Mouse (Mus musculus): ENCODE results near the gene F2r. TPM values are rescaled to one million over a fixed set of nuclear protein-coding genes. Genes with fewer than 3 reads are reported as not detected.
A peak's percentile ranks its signal among the peaks of the same experiment; 100 is the strongest.

Gene F2r
- 58.5 and 69.5 TPM in 2 replicates for polyA plus RNA-seq (2014; fragmentation: Nextera tagmentation; extraction: Ambion mirVana)

- ATAC-seq (replicated peaks; ENCODE audit: low FRiP score, low TSS enrichment, low read depth) (peak; percentile 91), DNase-seq (ENCODE audit: low spot score) (peak; percentile 93)
- H3K36me3 ChIP-seq (ENCODE audit: control insufficient read depth, insufficient read depth, low read length), result no peaks in the 10 kb centered on the region
- WGBS, result 0% methylated on average over 41 of the region's 42 CpGs
- peak within 1 kb of the TSS; percentile 77 for H3K4me3 ChIP-seq (ENCODE audit: low read depth, low read length)
- no peaks in the 10 kb centered on the region for H3K27me3 ChIP-seq (replicated peaks; ENCODE audit: control insufficient read depth, insufficient read depth, low read length)
- H3K4me2 ChIP-seq (ENCODE audit: low read length), result peak within 1 kb of the TSS; percentile 87
- peak within 1 kb of the TSS; percentile 83 for H3K9ac ChIP-seq (ENCODE audit: low read length)
- H3K4me1 ChIP-seq (replicated peaks; ENCODE audit: control insufficient read depth, insufficient read depth, low read length), result peaks cover 24% of the 10 kb centered on the region
- no peaks in the 10 kb centered on the region for H3K9me3 ChIP-seq (ENCODE audit: control insufficient read depth, low read length)
- H3K27ac ChIP-seq (ENCODE audit: low read depth), result peak within 1 kb of the TSS; percentile 74
These were observed at the start of gene F2r for GRCm38 (mm10) chr13:95618309-95618712. TSS of gene F2r (minus strand) at chr13:95618487.

DNA sequence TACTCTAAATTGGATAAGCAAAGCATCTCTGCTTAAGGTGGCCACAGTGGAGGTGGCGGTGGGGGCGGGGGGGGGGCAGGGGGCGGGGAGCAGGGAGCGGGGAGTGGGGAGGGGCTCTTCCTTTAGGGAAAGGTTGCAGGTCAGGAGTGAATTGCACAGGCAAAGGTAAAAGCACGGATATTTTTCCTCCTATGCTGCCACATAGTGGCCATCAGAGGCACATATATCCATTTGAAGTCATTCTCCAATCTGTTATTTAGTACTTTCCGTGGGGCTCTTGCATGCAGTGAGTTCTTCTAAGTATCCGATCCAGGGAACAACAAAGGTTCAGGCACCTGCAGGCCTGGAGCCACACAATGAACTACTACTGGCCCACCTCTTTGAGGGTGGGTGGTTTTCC is 49.0 kb upstream of the F2r start:
- 21% methylated on average over 7 of the region's 7 CpGs for WGBS
- ATAC-seq (replicated peaks; ENCODE audit: low FRiP score, low TSS enrichment, low read depth) (0 out of 2 replicates have a peak, but pooled peaks have one; percentile 27), DNase-seq (ENCODE audit: low spot score) (no peak)
- Histone ChIP-seq H3K4me2 (ENCODE audit: low read length) (no peak overlapping the region), H3K36me3 (ENCODE audit: control insufficient read depth, insufficient read depth, low read length) (peaks cover 44% of the 10 kb centered on the region), H3K27me3 (replicated peaks; ENCODE audit: control insufficient read depth, insufficient read depth, low read length) (no peaks in the 10 kb centered on the region), H3K9ac (ENCODE audit: low read length) (no peak overlapping the region), H3K4me3 (ENCODE audit: low read depth, low read length) (no peak overlapping the region), H3K9me3 (ENCODE audit: control insufficient read depth, low read length) (no peaks in the 10 kb centered on the region), H3K27ac (ENCODE audit: low read depth) (no peak overlapping the region), H3K4me1 (replicated peaks; ENCODE audit: control insufficient read depth, insufficient read depth, low read length) (no peaks in the 10 kb centered on the region)

- no peak overlapping the region for H3K27ac ChIP-seq (ENCODE audit: low read depth)
- no peaks in the 10 kb centered on the region for H3K9me3 ChIP-seq (ENCODE audit: control insufficient read depth, low read length)
- ATAC-seq (replicated peaks; ENCODE audit: low FRiP score, low TSS enrichment, low read depth), result no peak
- H3K27me3 ChIP-seq (replicated peaks; ENCODE audit: control insufficient read depth, insufficient read depth, low read length), result no peaks in the 10 kb centered on the region
- no peak overlapping the region for H3K4me2 ChIP-seq (ENCODE audit: low read length)
- DNase-seq (ENCODE audit: low spot score), result no peak
- no peak overlapping the region for H3K9ac ChIP-seq (ENCODE audit: low read length)
- no peaks in the 10 kb centered on the region for H3K4me1 ChIP-seq (replicated peaks; ENCODE audit: control insufficient read depth, insufficient read depth, low read length)
- H3K36me3 ChIP-seq (ENCODE audit: control insufficient read depth, insufficient read depth, low read length), result peaks cover 52% of the 10 kb centered on the region
- H3K4me3 ChIP-seq (ENCODE audit: low read depth, low read length), result no peak overlapping the region
- 81% methylated on average over 13 of the region's 13 CpGs for WGBS
These were observed 47.5 kb upstream of the F2r start for GRCm38 (mm10) chr13:95665644-95666356.

DNA sequence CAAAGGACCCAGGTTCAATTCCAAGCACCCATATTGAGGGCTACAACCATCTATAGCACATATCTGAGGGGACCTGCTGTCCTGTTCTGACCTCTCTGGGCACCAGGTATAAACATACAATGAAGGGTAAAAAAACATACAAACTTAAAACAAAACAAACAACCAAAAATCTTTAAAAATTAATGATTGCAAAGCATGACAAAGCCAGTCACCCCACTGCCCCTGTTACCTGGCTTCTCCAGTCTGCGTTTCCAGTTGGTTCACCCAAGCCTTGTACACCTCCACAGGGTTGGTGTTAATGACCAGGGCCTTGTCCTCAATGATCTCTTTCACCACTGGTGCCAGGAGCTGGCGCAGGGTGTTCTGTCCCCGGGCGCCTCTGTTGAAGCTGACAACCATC is 45.5 kb upstream of the F2r start:
- no peak overlapping the region for H3K9ac ChIP-seq (ENCODE audit: low read length)
- peaks cover 59% of the 10 kb centered on the region for H3K36me3 ChIP-seq (ENCODE audit: control insufficient read depth, insufficient read depth, low read length)
- no peak overlapping the region for H3K4me2 ChIP-seq (ENCODE audit: low read length)
- DNase-seq (ENCODE audit: low spot score), result no peak
- H3K4me1 ChIP-seq (replicated peaks; ENCODE audit: control insufficient read depth, insufficient read depth, low read length), result no peaks in the 10 kb centered on the region
- ATAC-seq (replicated peaks; ENCODE audit: low FRiP score, low TSS enrichment, low read depth), result no peak
- no peaks in the 10 kb centered on the region for H3K27me3 ChIP-seq (replicated peaks; ENCODE audit: control insufficient read depth, insufficient read depth, low read length)
- no peak overlapping the region for H3K27ac ChIP-seq (ENCODE audit: low read depth)
- H3K4me3 ChIP-seq (ENCODE audit: low read depth, low read length), result no peak overlapping the region
- H3K9me3 ChIP-seq (ENCODE audit: control insufficient read depth, low read length), result no peaks in the 10 kb centered on the region
- WGBS, result 95% methylated on average over 4 of the region's 4 CpGs

GRCm38 (mm10) chr13:95659432-95659831 is 41.1 kb upstream of the F2r start:
- ATAC-seq (replicated peaks; ENCODE audit: low FRiP score, low TSS enrichment, low read depth) (no peak), DNase-seq (ENCODE audit: low spot score) (no peak)
- H3K36me3 ChIP-seq (ENCODE audit: control insufficient read depth, insufficient read depth, low read length), result peaks cover 50% of the 10 kb centered on the region
- H3K27me3 ChIP-seq (replicated peaks; ENCODE audit: control insufficient read depth, insufficient read depth, low read length), result no peaks in the 10 kb centered on the region
- H3K27ac ChIP-seq (ENCODE audit: low read depth), result no peak overlapping the region
- H3K9me3 ChIP-seq (ENCODE audit: control insufficient read depth, low read length), result no peaks in the 10 kb centered on the region
- 78% methylated on average over 7 of the region's 7 CpGs for WGBS
- no peak overlapping the region for H3K9ac ChIP-seq (ENCODE audit: low read length)
- no peak overlapping the region for H3K4me2 ChIP-seq (ENCODE audit: low read length)
- H3K4me3 ChIP-seq (ENCODE audit: low read depth, low read length), result no peak overlapping the region
- peaks cover 6% of the 10 kb centered on the region; the same call in 1 of the 2 replicates for H3K4me1 ChIP-seq (replicated peaks; ENCODE audit: control insufficient read depth, insufficient read depth, low read length)

GRCm38 (mm10) chr13:95657171-95657570 is 38.9 kb upstream of the F2r start:
- H3K4me1 ChIP-seq (replicated peaks; ENCODE audit: control insufficient read depth, insufficient read depth, low read length), result peaks cover 6% of the 10 kb centered on the region; the same call in 1 of the 2 replicates
- H3K9ac ChIP-seq (ENCODE audit: low read length), result no peak overlapping the region
- H3K4me2 ChIP-seq (ENCODE audit: low read length), result no peak overlapping the region
- H3K9me3 ChIP-seq (ENCODE audit: control insufficient read depth, low read length), result no peaks in the 10 kb centered on the region
- no peak for ATAC-seq (replicated peaks; ENCODE audit: low FRiP score, low TSS enrichment, low read depth)
- no peaks in the 10 kb centered on the region for H3K27me3 ChIP-seq (replicated peaks; ENCODE audit: control insufficient read depth, insufficient read depth, low read length)
- no peak overlapping the region for H3K4me3 ChIP-seq (ENCODE audit: low read depth, low read length)
- peaks cover 46% of the 10 kb centered on the region for H3K36me3 ChIP-seq (ENCODE audit: control insufficient read depth, insufficient read depth, low read length)
- 47% methylated on average over 9 of the region's 9 CpGs for WGBS
- H3K27ac ChIP-seq (ENCODE audit: low read depth), result no peak overlapping the region
- DNase-seq (ENCODE audit: low spot score), result no peak

GRCm38 (mm10) chr13:95655284-95655683 is 37.0 kb upstream of the F2r start:
- no peak overlapping the region for H3K27ac ChIP-seq (ENCODE audit: low read depth)
- H3K9me3 ChIP-seq (ENCODE audit: control insufficient read depth, low read length), result no peaks in the 10 kb centered on the region
- WGBS, result 22% methylated on average over 9 of the region's 9 CpGs
- DNase-seq (ENCODE audit: low spot score) (peak; percentile 58), ATAC-seq (replicated peaks; ENCODE audit: low FRiP score, low TSS enrichment, low read depth) (peak; percentile 47; the same call in 1 of the 2 replicates)
- H3K4me2 ChIP-seq (ENCODE audit: low read length), result no peak overlapping the region
- no peak overlapping the region for H3K9ac ChIP-seq (ENCODE audit: low read length)
- H3K36me3 ChIP-seq (ENCODE audit: control insufficient read depth, insufficient read depth, low read length), result peaks cover 31% of the 10 kb centered on the region
- H3K27me3 ChIP-seq (replicated peaks; ENCODE audit: control insufficient read depth, insufficient read depth, low read length), result no peaks in the 10 kb centered on the region
- no peak overlapping the region for H3K4me3 ChIP-seq (ENCODE audit: low read depth, low read length)
- peaks cover 6% of the 10 kb centered on the region; the same call in 1 of the 2 replicates for H3K4me1 ChIP-seq (replicated peaks; ENCODE audit: control insufficient read depth, insufficient read depth, low read length)

- ATAC-seq (replicated peaks; ENCODE audit: low FRiP score, low TSS enrichment, low read depth) (no peak), DNase-seq (ENCODE audit: low spot score) (no peak)
- H3K9me3 ChIP-seq (ENCODE audit: control insufficient read depth, low read length), result no peaks in the 10 kb centered on the region
- no peak overlapping the region for H3K4me3 ChIP-seq (ENCODE audit: low read depth, low read length)
- H3K36me3 ChIP-seq (ENCODE audit: control insufficient read depth, insufficient read depth, low read length), result peaks cover 18% of the 10 kb centered on the region
- H3K27me3 ChIP-seq (replicated peaks; ENCODE audit: control insufficient read depth, insufficient read depth, low read length), result no peaks in the 10 kb centered on the region
- no peak overlapping the region for H3K27ac ChIP-seq (ENCODE audit: low read depth)
- H3K4me1 ChIP-seq (replicated peaks; ENCODE audit: control insufficient read depth, insufficient read depth, low read length), result peaks cover 6% of the 10 kb centered on the region; the same call in 1 of the 2 replicates
- H3K9ac ChIP-seq (ENCODE audit: low read length), result no peak overlapping the region
- no peak overlapping the region for H3K4me2 ChIP-seq (ENCODE audit: low read length)
- WGBS, result 76% methylated on average over 4 of the region's 4 CpGs
These were observed 35.4 kb upstream of the F2r start for GRCm38 (mm10) chr13:95653696-95654095.

Data from intestine, embryonic 14.5 days (tissue).